Mouse (Mus musculus): Measurements from ENCODE around the gene Olfr1306.

GRCm38 (mm10) chr2:111964844-111965243, 48.8 kb upstream of the Olfr1306 start, which contains the start of gene Olfr1308:
- TF ChIP-seq CTCF (IDR thresholded peaks at IDR 0.05; ENCODE audit: borderline replicate concordance, insufficient read depth, low read length) (no peak), POLR2A (IDR thresholded peaks at IDR 0.05; ENCODE audit: low read depth, low read length) (no peak)
